Mouse (Mus musculus): Measurements from ENCODE around the gene Gm28230.

Gm28230 gene

DNA sequence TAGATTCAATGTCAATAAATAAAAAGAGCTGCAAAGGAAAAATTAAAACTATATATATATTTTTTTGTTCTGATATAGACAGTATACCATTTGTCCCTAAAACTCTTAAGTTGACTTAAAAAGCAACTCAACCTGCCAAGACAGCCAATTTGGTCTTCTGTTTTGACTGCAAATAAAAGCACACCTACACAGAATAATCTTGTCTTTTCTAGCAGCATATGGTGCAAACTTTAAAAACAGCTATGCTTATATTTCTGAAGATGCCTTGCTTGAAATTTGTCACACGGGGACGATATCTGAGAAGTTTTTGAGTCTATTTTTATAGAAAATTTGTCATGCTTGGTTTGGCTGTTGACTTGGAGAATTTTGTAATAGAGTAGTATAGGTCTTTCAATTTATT lies 47.8 kb downstream of the Gm28230 start:
- DNase-seq (ENCODE audit: low spot score): no peak

- DNase-seq (ENCODE audit: low spot score): no peak
These were observed 51.2 kb downstream of the Gm28230 start for GRCm38 (mm10) chr2:74777536-74778275.

GRCm38 (mm10) chr2:74781386-74781785 lies 54.9 kb downstream of the Gm28230 start:
- DNase-seq (ENCODE audit: low spot score): no peak

DNA sequence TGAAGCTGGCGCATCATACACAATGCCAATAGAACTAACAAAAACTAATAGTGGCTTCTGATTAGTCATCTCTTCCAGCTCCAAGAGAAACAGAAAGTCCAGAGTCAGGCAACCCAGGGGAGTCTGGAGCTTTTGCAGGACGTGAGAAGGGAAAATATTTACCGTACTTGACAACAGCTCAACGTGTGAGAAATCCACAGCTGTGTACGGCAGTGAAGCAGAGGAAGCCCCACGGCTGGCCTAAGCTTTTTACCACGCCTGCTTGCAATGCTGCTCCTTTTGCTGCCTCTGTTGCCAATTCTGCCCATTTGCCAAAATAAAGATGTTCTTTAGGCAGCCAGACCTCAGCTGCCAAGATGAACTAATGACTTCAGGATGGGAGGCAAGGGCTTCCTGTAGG lies 69.0 kb downstream of the Gm28230 start:
- no peak for DNase-seq (ENCODE audit: low spot score)

All from layer of hippocampus, adult 9-10 months (tissue).